Mouse (Mus musculus) brain, embryonic 14.5 days (tissue): ENCODE measurements around the gene Ranbp3.

ENCODE experiments used
- CTCF ChIP-seq: fragments of 200-500 bp; IDR thresholded peaks from 2 replicates; pipeline ENCODE4 v1.5.1; 2012; ENCODE audit warnings: inconsistent platforms, mild to moderate bottlenecking, moderate library complexity, borderline replicate concordance; ENCODE audit not compliant: insufficient read depth, insufficient read length; ENCODE audit errors: extremely low read depth
- POLR2A ChIP-seq: fragments of 200-500 bp; IDR thresholded peaks from 2 replicates; pipeline ENCODE4 v1.6.1; 2012; ENCODE audit warnings: mild to moderate bottlenecking, inconsistent platforms, borderline replicate concordance; ENCODE audit not compliant: poor library complexity, insufficient read depth, insufficient read length, severe bottlenecking; ENCODE audit errors: extremely low read depth

DNA sequence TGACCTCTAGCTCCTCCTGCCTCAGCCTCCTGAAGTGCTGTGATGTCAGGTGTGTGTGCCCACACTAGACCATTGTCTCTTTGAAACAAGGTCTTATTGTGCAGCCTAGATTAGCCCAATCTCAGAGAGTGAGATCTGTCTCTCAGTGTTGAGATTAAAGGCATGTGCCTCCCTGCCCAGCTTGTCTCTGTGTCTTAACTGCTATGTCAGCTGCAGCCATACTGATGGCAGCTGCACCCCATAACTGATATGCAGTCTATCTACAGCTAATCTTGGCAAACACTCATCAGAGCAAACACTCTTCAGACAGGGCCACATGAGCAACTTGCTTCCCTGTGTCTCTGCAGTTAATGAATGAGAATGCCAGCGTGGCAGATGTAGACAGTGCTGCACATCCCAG is 33.4 kb downstream of the Ranbp3 start:
- no peak for TF ChIP-seq POLR2A
- no peak for TF ChIP-seq CTCF
